ENCODE assay signal across 18 mouse cellular contexts in genomic region chr8:61578754-61579153, GRCm38 (mm10).
"Had no signal": no experiment of that assay in that cellular context is flagged by ENCODE, and none has a peak within 500 bp of the region (broad histone marks: within the 10 kb centered on the region; RNA-seq: fewer than 3 reads in every experiment).

No protein-coding gene starts in this region.

- H3K4me2 ChIP-seq: liver, embryonic 11.5 days; lung, embryonic 15.5 days; midbrain, embryonic 12.5 days; midbrain, embryonic 15.5 days; neural tube, embryonic 12.5 days; neural tube, embryonic 15.5 days; stomach, embryonic 15.5 days had no signal

- H3K9ac ChIP-seq: liver, embryonic 14.5 days; lung, embryonic 15.5 days; midbrain, embryonic 12.5 days; midbrain, embryonic 15.5 days; neural tube, embryonic 12.5 days; neural tube, embryonic 15.5 days; stomach, embryonic 15.5 days had no signal

- H3K9me3 ChIP-seq: lung, embryonic 15.5 days; midbrain, embryonic 12.5 days; midbrain, embryonic 15.5 days; neural tube, embryonic 12.5 days; neural tube, embryonic 15.5 days; stomach, embryonic 15.5 days had no signal

- H3K4me3 ChIP-seq: lung, embryonic 15.5 days; midbrain, embryonic 12.5 days; midbrain, embryonic 15.5 days; neural tube, embryonic 12.5 days; neural tube, embryonic 15.5 days; stomach, embryonic 15.5 days had no signal

- H3K27ac ChIP-seq: liver, embryonic 14.5 days; lung, embryonic 15.5 days; midbrain, embryonic 12.5 days; midbrain, embryonic 15.5 days; neural tube, embryonic 12.5 days; neural tube, embryonic 15.5 days; stomach, embryonic 15.5 days had no signal

- DNase-seq: kidney, adult 8-10 months; kidney, postnatal 14 days; kidney, postnatal 4 days; lung, adult 18-20 months; lung, postnatal 10 days; lung, postnatal 36 days; right cerebral cortex, adult 18-20 months; right cerebral cortex, postnatal 14 days; spleen, adult 18-20 months; thymus, postnatal 36 days had no signal

- ATAC-seq: midbrain, embryonic 15.5 days had no signal

- H3K36me3 ChIP-seq: midbrain, embryonic 15.5 days; neural tube, embryonic 12.5 days; neural tube, embryonic 15.5 days; stomach, embryonic 15.5 days had no signal

- H3K27me3 ChIP-seq: lung, embryonic 15.5 days; midbrain, embryonic 12.5 days; midbrain, embryonic 15.5 days; neural tube, embryonic 12.5 days; neural tube, embryonic 15.5 days; stomach, embryonic 15.5 days had no signal

- H3K4me1 ChIP-seq: midbrain, embryonic 12.5 days; midbrain, embryonic 15.5 days; neural tube, embryonic 12.5 days had no signal
